Mouse (Mus musculus) ES-E14 (cell line): ENCODE measurements at regions not wholly inside any gene's neighbourhood (a gene's known extent, or its start where the extent isn't known, plus 50 kb on each side); places are given as distances from the start of the nearest gene placed in this dataset.
A peak's percentile ranks its signal among the peaks of the same experiment; 100 is the strongest.

ENCODE experiments used
- DNase-seq: peaks from one replicate; pipeline ENCODE4 v3.0.0-alpha.2; 2013; ENCODE audit warnings: low read depth, low spot score
- H3K27ac ChIP-seq: 2 replicates; pipeline ENCODE4 v1.5.1; 2012; ENCODE audit warnings: low read depth, mild to moderate bottlenecking, low read length, moderate library complexity, mixed read lengths; ENCODE audit not compliant: poor library complexity, insufficient read depth, severe bottlenecking
- H3K36me3 ChIP-seq: 2 replicates; pipeline ENCODE4 v1.6.1; 2012; ENCODE audit warnings: mild to moderate bottlenecking, low read length, moderate library complexity, mixed read lengths; ENCODE audit not compliant: control insufficient read depth, poor library complexity, insufficient read depth, severe bottlenecking
- H3K4me1 ChIP-seq, 2 experiments: fragments of 150-350 bp in 1 of 2; sonication (generic) in 1 of 2; 2 replicates each; pipeline ENCODE4 v1.6.1; 2012; ENCODE audit warnings: low read length in 2 of 2, mild to moderate bottlenecking in 1 of 2, mixed read lengths in 1 of 2; ENCODE audit not compliant: control insufficient read depth in 2 of 2, insufficient read depth in 2 of 2, poor library complexity in 1 of 2
- H3K4me3 ChIP-seq, 2 experiments: fragments of 150-350 bp in 1 of 2; sonication (generic) in 1 of 2; 2 replicates each; pipeline ENCODE4 v1.5.1; 2012; ENCODE audit warnings: low read length in 2 of 2, low read depth in 1 of 2, mild to moderate bottlenecking in 1 of 2, mixed read lengths in 1 of 2; ENCODE audit not compliant: insufficient read depth in 1 of 2, poor library complexity in 1 of 2, severe bottlenecking in 1 of 2
- H3K9ac ChIP-seq: 2 replicates; pipeline ENCODE4 v1.6.1; 2012; ENCODE audit warnings: low read depth, mild to moderate bottlenecking, low read length, mixed read lengths; ENCODE audit not compliant: poor library complexity, insufficient read depth, severe bottlenecking
- H3K9me3 ChIP-seq: fragments of 150-350 bp; sonication (generic); 2 replicates; pipeline ENCODE4 v1.6.1; 2012; ENCODE audit warnings: low read depth, mild to moderate bottlenecking, low read length; ENCODE audit not compliant: control insufficient read depth, insufficient read depth
- CHD2 ChIP-seq: IDR thresholded peaks from 2 replicates; pipeline ENCODE4 v1.6.1; 2014; ENCODE audit warnings: mild to moderate bottlenecking, low read depth, low read length, inconsistent platforms
- HCFC1 ChIP-seq: IDR thresholded peaks from 2 replicates; pipeline ENCODE4 v1.6.1; 2012; ENCODE audit warnings: low read length, inconsistent platforms, borderline replicate concordance; ENCODE audit not compliant: insufficient read depth
- MAFK ChIP-seq: IDR thresholded peaks from 2 replicates; pipeline ENCODE4 v1.6.1; 2014; ENCODE audit warnings: mild to moderate bottlenecking, low read depth, low read length, inconsistent platforms; ENCODE audit not compliant: insufficient read depth
- ZC3H11A ChIP-seq: IDR thresholded peaks from 2 replicates; pipeline ENCODE4 v1.6.1; 2012; ENCODE audit warnings: low read depth, mild to moderate bottlenecking, inconsistent platforms, low read length, borderline replicate concordance
- ZNF384 ChIP-seq: IDR thresholded peaks from 2 replicates; pipeline ENCODE4 v1.6.1; 2012; ENCODE audit warnings: low read depth, low read length, inconsistent platforms
- in situ Hi-C, 2 experiments: fragments of 600-800 bp; cut with MboI; formaldehyde crosslinking; loops; one replicate each; pipeline ENCODE4 v1.15.1; 2025; ENCODE audit warnings: low sequenced_read_pairs in 2 of 2, inconsistent platforms in 1 of 2; ENCODE audit not compliant: unreplicated experiment in 2 of 2

- Histone ChIP-seq H3K36me3 (no peaks in the 10 kb centered on the region), H3K27ac (no peak overlapping the region), H3K9me3 (no peaks in the 10 kb centered on the region), H3K4me1 (0 out of 4 replicates have a peak, but pooled peaks cover 0 to 3% of the 10 kb centered on the region in 2 experiments), H3K4me3 (no peak overlapping the region), H3K9ac (no peak overlapping the region)
- in situ Hi-C loops = loop anchor here in 1 of 2 experiments (25.0 kb wide), 1 partner anchor 596 kb away; no protein-coding TSS in a partner anchor
- TF ChIP-seq MAFK (no peak), ZNF384 (no peak), CHD2 (no peak), HCFC1 (no peak), ZC3H11A (no peak)
- DNase-seq = no peak
Measured at GRCm38 (mm10) chr14:48358487-48359159, 87.3 kb upstream of the Tmem260 start.

- H3K4me1 ChIP-seq = no peaks in the 10 kb centered on the region
- H3K9ac ChIP-seq = no peak overlapping the region
- no peak for DNase-seq
- H3K9me3 ChIP-seq = no peaks in the 10 kb centered on the region
- in situ Hi-C loops = loop anchor here (10.0 to 25.0 kb wide), 2 partner anchors 600 to 607 kb away; no protein-coding TSS in a partner anchor
- H3K36me3 ChIP-seq = no peaks in the 10 kb centered on the region
- H3K27ac ChIP-seq = no peak overlapping the region
- TF ChIP-seq ZNF384 = no peak
- no peak for TF ChIP-seq HCFC1
- TF ChIP-seq MAFK = no peak
- no peak for TF ChIP-seq CHD2
- no peak for TF ChIP-seq ZC3H11A
- no peak overlapping the region for H3K4me3 ChIP-seq
Measured at GRCm38 (mm10) chr14:48361820-48362219, 84.1 kb upstream of the Tmem260 start.

- Histone ChIP-seq H3K4me3 (no peak overlapping the region), H3K27ac (no peak overlapping the region), H3K4me1 (no peaks in the 10 kb centered on the region), H3K9me3 (no peaks in the 10 kb centered on the region), H3K9ac (no peak overlapping the region), H3K36me3 (no peaks in the 10 kb centered on the region)
- in situ Hi-C loops = loop anchor here (10.0 to 25.0 kb wide), 2 partner anchors 605 to 612 kb away; no protein-coding TSS in a partner anchor
- peak; percentile 75 for DNase-seq
- TF ChIP-seq ZC3H11A (peak; percentile 88; the same call in 1 of the 2 replicates), HCFC1 (no peak)
Measured at GRCm38 (mm10) chr14:48367006-48367405, 78.9 kb upstream of the Tmem260 start.

- H3K27ac ChIP-seq = no peak overlapping the region
- H3K9me3 ChIP-seq = no peaks in the 10 kb centered on the region
- no peaks in the 10 kb centered on the region for H3K36me3 ChIP-seq
- no peaks in the 10 kb centered on the region for H3K4me1 ChIP-seq
- in situ Hi-C loops = loop anchor here in 1 of 2 experiments (25.0 kb wide), 1 partner anchor 608 kb away; no protein-coding TSS in a partner anchor
- TF ChIP-seq ZNF384 (no peak), ZC3H11A (peak; percentile 61; the same call in 1 of the 2 replicates)
- peak; percentile 43 for DNase-seq
- no peak overlapping the region for H3K9ac ChIP-seq
- H3K4me3 ChIP-seq = no peak overlapping the region
Measured at GRCm38 (mm10) chr14:48370322-48370721, 75.6 kb upstream of the Tmem260 start.
